Mouse (Mus musculus) stomach, postnatal 0 days (tissue): ENCODE results near the gene Rfc1. TPM values are rescaled to one million over a fixed set of nuclear protein-coding genes. Genes with fewer than 3 reads are reported as not detected.

Experiments used
- ATAC-seq: fragments of 200-750 bp; cut with Nextera tagmentation; 2 replicates; pipeline ENCODE4 v1.8.0; 2017; ENCODE audit not compliant: low FRiP score, low TSS enrichment
- DNase-seq: peaks from one replicate; pipeline ENCODE4 v3.0.0-alpha.2; 2016; ENCODE audit warnings: low spot score
- H3K27ac ChIP-seq: fragments of 300-500 bp; sonication (generic); replicated peaks from 2 replicates; pipeline ENCODE4 v1.5.1; 2014; ENCODE audit warnings: mild to moderate bottlenecking, control low read depth
- H3K27me3 ChIP-seq: fragments of 300-500 bp; sonication (generic); 2 replicates; pipeline ENCODE4 v1.6.1; 2014; ENCODE audit warnings: low read length; ENCODE audit not compliant: control insufficient read depth, insufficient read depth
- H3K36me3 ChIP-seq: fragments of 300-500 bp; sonication (generic); 2 replicates; pipeline ENCODE4 v1.6.1; 2014; ENCODE audit warnings: low read length, mixed read lengths; ENCODE audit not compliant: control insufficient read depth, insufficient read depth
- H3K4me1 ChIP-seq: fragments of 300-500 bp; sonication (generic); replicated peaks from 2 replicates; pipeline ENCODE4 v1.6.1; 2014; ENCODE audit warnings: antibody characterized with exemption; ENCODE audit not compliant: control insufficient read depth, insufficient read depth
- H3K4me2 ChIP-seq: fragments of 300-500 bp; sonication (generic); replicated peaks from 2 replicates; pipeline ENCODE4 v1.6.1; 2014; ENCODE audit warnings: low read depth, mild to moderate bottlenecking, control low read depth, moderate library complexity
- H3K4me3 ChIP-seq: fragments of 300-500 bp; sonication (generic); 2 replicates; pipeline ENCODE4 v1.5.1; 2014; ENCODE audit warnings: low read depth, low read length, control low read depth
- H3K9ac ChIP-seq: fragments of 300-500 bp; sonication (generic); 2 replicates; pipeline ENCODE4 v1.6.1; 2014; ENCODE audit warnings: mild to moderate bottlenecking, low read length, control low read depth, mixed read lengths
- H3K9me3 ChIP-seq: fragments of 300-500 bp; sonication (generic); 2 replicates; pipeline ENCODE4 v1.6.1; 2016; ENCODE audit warnings: low read length; ENCODE audit not compliant: control insufficient read depth
- CTCF ChIP-seq: IDR thresholded peaks from 2 replicates; pipeline ENCODE4 v1.5.1; 2016; ENCODE audit warnings: antibody characterized with exemption, low read depth, mild to moderate bottlenecking, moderate library complexity
- EP300 ChIP-seq: optimal IDR thresholded peaks from 2 replicates; pipeline ENCODE3; 2016; ENCODE audit warnings: antibody characterized with exemption
- WGBS: fragments of 180-500 bp; shearing (Covaris S2); extraction: QIAGEN DNeasy Blood & Tissue Kit; methylation state at CpG from one replicate; pipeline ENCODE4 v1.1.7; 2014; 5-methylcytosine and 5-hydroxymethylcytosine counted together
- polyA plus RNA-seq: library from polyadenylated mRNA; unstranded; fragments of >200 nt; fragmentation: Nextera tagmentation; extraction: Ambion mirVana; gene quantifications from 2 replicates; pipeline ENCODE4 v1.2.1, GENCODE M21; 2015

Rfc1 gene
- polyA plus RNA-seq, 1 experiment from 2014 or later, result 43.7 TPM

- no peak for DNase-seq
- Histone ChIP-seq H3K36me3 (no peaks in the 10 kb centered on the region), H3K9me3 (no peaks in the 10 kb centered on the region), H3K4me2 (no peak overlapping the region), H3K4me1 (no peaks in the 10 kb centered on the region), H3K27ac (no peak overlapping the region), H3K27me3 (no peaks in the 10 kb centered on the region), H3K9ac (no peak overlapping the region), H3K4me3 (no peak overlapping the region)
- ATAC-seq, result no peak
- TF ChIP-seq CTCF, result no peak
- TF ChIP-seq EP300, result no peak
- WGBS, result 78% methylated on average over 3 of the region's 3 CpGs
Measured at GRCm38 (mm10) chr5:65247296-65247695, 88.2 kb downstream of the Rfc1 start.

- Histone ChIP-seq H3K9me3 (no peaks in the 10 kb centered on the region), H3K9ac (no peak overlapping the region), H3K27me3 (no peaks in the 10 kb centered on the region), H3K4me1 (no peaks in the 10 kb centered on the region), H3K4me2 (no peak overlapping the region), H3K4me3 (no peak overlapping the region), H3K36me3 (no peaks in the 10 kb centered on the region), H3K27ac (no peak overlapping the region)
- 45% methylated on average over 5 of the region's 5 CpGs for WGBS
- TF ChIP-seq EP300, result no peak
- TF ChIP-seq CTCF, result peak; percentile 71
- 0 out of 2 replicates have a peak, but pooled peaks have one; percentile 35 for ATAC-seq
- peak; percentile 43 for DNase-seq
Measured at GRCm38 (mm10) chr5:65242740-65243139, 92.7 kb downstream of the Rfc1 start.

- no peak overlapping the region for H3K4me2 ChIP-seq
- H3K9ac ChIP-seq, result no peak overlapping the region
- DNase-seq (no peak), ATAC-seq (no peak)
- H3K27ac ChIP-seq, result no peak overlapping the region
- H3K36me3 ChIP-seq, result no peaks in the 10 kb centered on the region
- no peaks in the 10 kb centered on the region for H3K9me3 ChIP-seq
- TF ChIP-seq EP300 (no peak), CTCF (no peak)
- H3K4me1 ChIP-seq, result no peaks in the 10 kb centered on the region
- no peak overlapping the region for H3K4me3 ChIP-seq
- no peaks in the 10 kb centered on the region for H3K27me3 ChIP-seq
- 73% methylated on average over 12 of the region's 12 CpGs for WGBS
Measured at GRCm38 (mm10) chr5:65231289-65232003, 104.0 kb downstream of the Rfc1 start.

GRCm38 (mm10) chr5:65224056-65224455 is 111.4 kb downstream of the Rfc1 start:
- TF ChIP-seq CTCF (no peak), EP300 (no peak)
- Histone ChIP-seq H3K27me3 (no peaks in the 10 kb centered on the region), H3K4me1 (no peaks in the 10 kb centered on the region), H3K4me2 (no peak overlapping the region), H3K9ac (no peak overlapping the region), H3K4me3 (no peak overlapping the region), H3K27ac (no peak overlapping the region), H3K36me3 (peaks cover 2% of the 10 kb centered on the region; the same call in 1 of the 2 replicates), H3K9me3 (no peaks in the 10 kb centered on the region)
- no peak for DNase-seq
- ATAC-seq, result peak; percentile 49; the same call in 1 of the 2 replicates
- 73% methylated on average over 5 of the region's 5 CpGs for WGBS

- peaks cover 2% of the 10 kb centered on the region; the same call in 1 of the 2 replicates for H3K36me3 ChIP-seq
- H3K27me3 ChIP-seq, result no peaks in the 10 kb centered on the region
- no peaks in the 10 kb centered on the region for H3K4me1 ChIP-seq
- H3K9ac ChIP-seq, result no peak overlapping the region
- ATAC-seq, result no peak
- 74% methylated on average over 7 of the region's 7 CpGs for WGBS
- no peak for TF ChIP-seq EP300
- TF ChIP-seq CTCF, result no peak
- H3K9me3 ChIP-seq, result no peaks in the 10 kb centered on the region
- no peak for DNase-seq
- H3K4me3 ChIP-seq, result no peak overlapping the region
- H3K27ac ChIP-seq, result no peak overlapping the region
- no peak overlapping the region for H3K4me2 ChIP-seq
Measured at GRCm38 (mm10) chr5:65221037-65221436, 114.4 kb downstream of the Rfc1 start.
